Mouse (Mus musculus): ENCODE measurements at regions not wholly inside any gene's neighbourhood (a gene's known extent, or its start where the extent isn't known, plus 50 kb on each side); places are given as distances from the start of the nearest gene placed in this dataset.

DNA sequence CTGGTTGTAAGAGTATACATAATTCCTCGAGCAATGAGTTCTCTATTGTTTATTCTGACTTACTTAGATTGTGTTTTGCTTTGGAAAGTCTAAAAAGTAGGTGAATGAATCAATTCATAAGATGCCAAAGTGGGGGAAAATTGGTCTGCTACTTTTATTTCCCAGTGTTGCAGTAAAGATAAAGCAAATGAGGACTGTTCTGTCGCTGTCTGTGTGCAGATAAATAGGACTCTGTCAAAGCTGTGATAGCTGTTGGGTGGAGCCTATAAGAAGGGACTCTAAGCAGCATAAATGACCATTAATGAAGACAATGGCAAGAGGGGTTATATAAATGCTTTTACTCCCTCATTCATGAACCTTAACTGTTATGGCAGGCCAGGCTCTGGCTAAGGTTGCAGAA lies 299.8 kb downstream of the Olfm4 start:
- no peak for TF ChIP-seq CTCF (conservative IDR thresholded peaks at IDR 0.05; ENCODE audit: low read length)
- TF ChIP-seq NANOG (IDR thresholded peaks at IDR 0.05; ENCODE audit: borderline replicate concordance, low read length) = no peak
- no peak for TF ChIP-seq POU5F1 (IDR thresholded peaks at IDR 0.05; ENCODE audit: borderline replicate concordance, low read length)
